Mouse (Mus musculus) inflammation-experienced regulatory T-cells, adult 6 months (primary cell): Measurements from ENCODE around the gene Mcemp1. TPM values are rescaled to one million over a fixed set of nuclear protein-coding genes. Genes with fewer than 3 reads are reported as not detected.
A peak's percentile ranks its signal among the peaks of the same experiment; 100 is the strongest.

Experiments
- ATAC-seq: one replicate; pipeline ENCODE4 v1.8.0; 2017
- polyA plus RNA-seq, 3 experiments: library from polyadenylated mRNA; unstranded; fragments of 100-300 nt; shearing (Covaris generic); gene quantifications; one replicate each; pipeline ENCODE4 v1.2.1; 2017

Mcemp1 gene
- polyA plus RNA-seq, 3 experiments from 2014 or later, result 0.48 TPM; not detected in 2

- ATAC-seq, result no peak
These were observed 9.1 kb downstream of the Mcemp1 start for GRCm38 (mm10) chr8:3674671-3675070.

DNA sequence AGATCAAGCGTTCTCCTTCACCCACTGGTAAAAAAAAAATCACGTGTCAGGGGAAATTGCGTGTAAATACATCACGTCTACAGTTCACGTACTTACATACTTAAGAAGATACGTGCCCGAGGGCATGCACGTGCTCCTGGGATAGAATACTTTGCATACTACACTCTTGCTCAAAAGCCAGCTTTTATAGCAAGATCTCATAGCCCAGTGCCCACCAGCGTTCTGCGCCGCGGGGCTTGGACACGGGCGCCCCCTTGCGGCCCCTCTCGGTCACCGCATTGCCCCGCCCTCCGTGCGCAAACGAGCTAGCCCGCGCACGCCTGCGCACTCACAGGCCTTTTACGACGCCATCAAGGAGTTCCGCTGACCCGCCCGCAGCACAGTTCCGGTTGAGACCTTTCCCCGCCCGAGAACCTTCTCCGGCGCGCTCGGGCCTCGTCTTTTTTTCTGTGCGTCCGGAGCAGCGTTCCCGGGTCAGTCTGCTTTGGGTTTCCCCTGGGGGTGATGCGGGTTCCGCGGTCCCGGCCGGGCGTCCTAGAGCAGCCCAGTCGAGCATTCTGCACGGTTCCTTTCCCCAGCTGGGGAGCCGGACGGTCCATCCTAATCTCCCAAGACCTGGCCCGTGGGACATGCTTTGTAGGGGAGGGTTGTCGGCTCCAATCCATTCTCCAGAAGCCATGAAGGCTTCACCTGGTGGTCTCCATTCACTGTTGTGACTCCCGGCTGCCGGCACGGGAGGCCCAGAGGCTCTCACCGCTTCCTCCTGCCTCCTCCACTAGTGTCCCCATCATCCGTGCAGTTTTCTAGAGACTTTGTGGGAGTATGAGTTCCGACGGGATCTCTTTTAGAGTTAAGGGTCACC lies 10.8 kb downstream of the Mcemp1 start, which contains the start of gene Trappc5:
Trappc5 (plus strand) TSS at position 169 of the 862 bp plus-strand sequence.
- peak; percentile 74 for ATAC-seq

DNA sequence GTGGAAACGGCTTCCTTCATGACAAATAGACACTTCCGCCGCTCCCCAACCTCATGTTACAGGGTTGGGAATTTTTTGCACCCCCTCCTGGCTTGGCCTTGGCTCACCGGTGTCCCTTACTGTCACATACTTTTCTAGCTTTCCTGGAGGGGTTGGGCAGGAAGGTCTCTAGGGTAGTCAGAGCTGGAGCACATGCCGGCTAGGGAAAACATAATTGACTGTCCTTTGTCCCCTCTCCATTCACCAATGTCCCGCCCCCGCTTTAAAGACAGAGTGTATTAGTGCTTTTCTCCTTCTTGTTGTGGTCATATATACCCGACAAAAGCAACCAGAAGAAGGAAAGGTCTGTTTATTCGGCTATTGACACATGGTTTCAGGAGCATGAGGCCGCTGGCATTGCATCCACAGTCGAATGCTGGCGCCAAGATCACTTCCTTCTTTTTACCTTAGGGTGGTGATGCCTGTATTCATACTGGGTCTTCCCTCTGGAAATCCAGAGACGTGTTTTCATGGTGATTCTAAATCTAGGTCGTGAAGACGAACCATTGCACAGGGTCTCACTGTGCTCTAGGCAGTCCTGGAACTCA lies 11.5 kb downstream of the Mcemp1 start:
- no peak for ATAC-seq

DNA sequence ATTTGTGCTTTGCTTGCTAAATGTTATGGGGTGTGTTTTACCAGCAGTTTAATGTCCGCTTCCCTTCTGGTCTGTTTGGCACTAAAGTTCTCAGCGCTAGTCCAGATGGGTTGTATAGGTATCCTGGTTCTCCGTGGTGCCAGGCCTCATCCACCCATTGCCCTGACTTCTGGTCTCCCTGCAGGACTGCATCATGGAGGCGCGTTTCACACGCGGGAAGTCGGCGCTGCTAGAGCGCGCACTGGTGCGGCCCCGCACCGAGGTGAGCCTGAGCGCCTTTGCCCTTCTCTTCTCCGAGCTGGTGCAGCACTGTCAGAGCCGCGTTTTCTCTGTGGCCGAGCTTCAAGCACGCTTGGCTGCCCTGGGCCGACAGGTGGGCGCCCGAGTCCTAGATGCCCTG lies 13.3 kb downstream of the Mcemp1 start:
- no peak for ATAC-seq

DNA sequence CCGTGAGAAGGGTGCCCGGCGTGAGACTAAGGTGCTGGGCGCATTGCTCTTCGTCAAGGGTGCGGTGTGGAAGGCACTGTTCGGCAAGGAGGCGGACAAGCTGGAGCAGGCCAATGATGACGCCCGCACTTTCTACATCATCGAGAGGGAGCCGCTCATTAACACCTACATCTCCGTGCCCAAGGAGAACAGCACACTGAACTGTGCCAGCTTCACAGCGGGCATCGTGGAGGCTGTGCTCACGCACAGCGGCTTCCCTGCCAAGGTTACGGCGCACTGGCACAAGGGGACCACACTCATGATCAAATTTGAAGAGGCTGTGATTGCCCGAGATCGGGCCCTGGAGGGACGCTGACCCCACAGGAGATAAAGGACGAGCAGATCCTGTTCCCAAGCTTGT lies 13.7 kb downstream of the Mcemp1 start:
- no peak for ATAC-seq

DNA sequence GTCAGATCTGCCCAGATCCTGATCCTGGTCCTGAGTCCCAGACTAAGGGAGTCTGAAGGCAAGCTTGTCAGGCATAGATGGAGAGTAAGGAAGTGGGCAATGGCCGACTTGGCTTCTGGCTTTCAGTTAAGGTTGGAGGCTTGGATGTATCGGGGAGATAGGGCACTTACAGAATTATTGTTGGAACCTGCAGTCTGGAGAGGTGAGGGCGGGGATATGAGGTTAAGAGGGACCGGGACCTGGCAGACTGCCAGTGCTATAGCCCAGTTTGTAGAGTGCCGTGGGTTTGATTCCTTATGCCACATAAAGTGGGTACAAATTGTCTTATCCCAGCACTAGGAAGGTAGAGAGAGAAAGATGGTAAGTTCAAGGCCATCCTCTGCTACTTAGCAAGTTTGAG lies 14.1 kb downstream of the Mcemp1 start:
- no peak for ATAC-seq

GRCm38 (mm10) chr8:3682435-3682834 lies 16.9 kb downstream of the Mcemp1 start:
- ATAC-seq, result no peak

DNA sequence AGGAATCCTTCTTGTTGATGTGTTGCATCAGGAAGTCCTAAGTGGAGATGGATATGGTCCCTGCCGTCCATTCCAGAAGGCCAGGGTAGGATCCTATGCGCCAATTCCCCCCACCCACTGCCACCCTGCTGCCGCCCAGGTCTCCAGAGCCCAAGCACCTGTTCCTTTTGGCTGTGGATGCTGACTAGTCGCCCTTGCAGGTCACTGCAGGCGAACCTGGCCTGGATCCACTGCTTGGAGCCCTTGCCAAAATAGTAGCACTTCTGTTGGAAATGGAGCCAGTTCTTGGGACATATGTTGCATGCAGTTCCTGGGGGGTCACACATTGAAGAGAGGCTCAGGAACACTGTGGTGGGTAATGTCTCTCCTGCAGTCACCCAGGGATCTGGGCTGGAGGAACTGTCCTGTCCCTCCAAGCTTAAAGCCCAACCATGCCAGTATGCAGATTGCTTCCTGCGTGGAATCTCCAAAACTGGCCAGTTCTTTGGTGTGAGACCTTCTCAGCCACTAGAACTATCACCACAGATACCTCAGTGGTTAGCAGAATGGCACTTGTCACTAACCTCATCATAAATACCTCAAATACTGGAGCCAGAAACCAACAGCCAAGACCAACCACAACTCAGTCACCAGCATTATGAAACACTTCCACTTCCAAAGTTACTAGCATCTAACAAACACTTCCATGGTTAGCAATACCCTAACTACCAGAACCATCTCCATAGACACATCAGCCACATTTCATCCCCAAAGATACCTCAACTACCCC lies 18.0 kb downstream of the Mcemp1 start:
- no peak for ATAC-seq

DNA sequence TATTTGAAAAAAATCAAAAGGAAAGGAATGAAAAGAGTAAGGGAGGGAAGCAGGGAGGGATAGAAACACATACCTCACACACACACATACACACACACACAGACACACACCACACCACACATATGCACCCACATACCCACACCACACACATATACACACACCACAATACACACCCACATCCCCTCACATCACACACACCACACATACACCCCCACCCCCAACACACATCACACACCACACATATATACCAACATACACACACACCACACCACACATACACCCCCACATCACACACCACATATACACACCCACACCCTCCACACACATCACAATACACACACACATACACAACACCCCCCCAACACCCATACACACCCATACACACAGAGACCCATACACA lies 19.0 kb downstream of the Mcemp1 start:
- no peak for ATAC-seq

- ATAC-seq, result no peak
These were observed 19.9 kb downstream of the Mcemp1 start for GRCm38 (mm10) chr8:3685422-3685821.

- no peak for ATAC-seq
These were observed 22.0 kb downstream of the Mcemp1 start for GRCm38 (mm10) chr8:3687537-3687936.

GRCm38 (mm10) chr8:3690774-3691173 lies 25.2 kb downstream of the Mcemp1 start:
- ATAC-seq, result no peak

GRCm38 (mm10) chr8:3694121-3694520 lies 28.6 kb downstream of the Mcemp1 start, which contains the start of gene Fcer2a:
Gene Fcer2a, minus strand, starts transcription at chr8:3694175.
- no peak for ATAC-seq

DNA sequence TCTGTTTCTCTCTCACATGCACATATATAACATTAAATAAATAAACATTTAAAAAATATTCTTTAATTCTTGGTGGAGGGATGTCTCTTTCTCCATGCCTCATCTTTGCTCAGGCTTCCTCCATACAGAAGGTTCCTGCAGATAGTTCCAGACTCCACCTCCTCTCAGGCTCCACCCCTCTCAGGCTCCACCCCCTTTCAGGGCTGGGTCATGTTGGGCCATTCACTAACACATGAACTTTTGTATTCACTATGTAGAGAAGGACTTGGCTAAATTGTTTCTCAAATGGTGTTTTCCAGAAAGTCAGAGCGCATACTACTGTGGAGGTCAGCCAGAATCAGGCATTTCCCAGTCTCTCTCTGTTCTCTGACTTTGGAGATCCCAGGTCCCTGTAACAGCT lies 35.9 kb downstream of the Mcemp1 start:
- no peak for ATAC-seq

- no peak for ATAC-seq
These were observed 40.2 kb downstream of the Mcemp1 start for GRCm38 (mm10) chr8:3705711-3706110.

DNA sequence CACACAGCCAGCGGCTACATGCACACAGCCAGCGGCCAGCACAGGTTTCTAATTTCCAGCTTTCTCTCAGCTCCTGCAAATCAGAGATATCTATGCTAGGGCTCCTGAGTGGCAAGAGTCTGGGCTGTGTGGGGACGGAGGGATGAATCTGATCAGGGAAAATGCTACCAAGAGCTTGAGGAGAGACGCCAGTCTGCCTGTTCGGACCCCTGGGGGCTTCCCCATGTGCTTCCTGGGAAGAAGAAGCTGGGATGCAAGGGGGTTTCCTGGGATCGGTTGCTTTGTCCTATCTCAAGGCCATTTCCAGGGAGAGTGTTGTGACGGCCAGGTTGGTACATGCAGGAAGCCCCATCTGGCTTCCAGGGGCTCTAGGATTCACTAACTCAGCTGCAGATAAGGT lies 42.1 kb downstream of the Mcemp1 start:
- no peak for ATAC-seq

DNA sequence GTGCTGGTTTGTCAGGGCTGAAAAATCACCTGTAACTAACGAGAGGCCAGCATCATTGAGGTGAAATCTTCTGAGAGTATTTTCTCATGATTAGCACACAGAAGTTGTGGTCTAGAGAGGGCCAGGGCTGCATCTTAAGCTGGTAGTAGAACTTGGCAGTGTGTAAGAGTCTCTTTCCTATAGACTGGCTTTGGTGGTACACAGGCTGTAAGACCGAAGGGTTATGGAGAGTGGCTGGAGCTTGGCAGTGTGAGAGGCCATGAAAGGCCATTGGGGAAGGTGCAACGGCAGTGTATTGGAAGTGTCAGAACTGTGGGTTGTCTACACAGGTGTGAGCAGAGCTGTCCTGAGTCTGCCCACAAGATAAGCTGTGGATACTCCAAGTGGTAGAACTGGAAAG lies 44.8 kb downstream of the Mcemp1 start:
- ATAC-seq, result no peak

GRCm38 (mm10) chr8:3711646-3712045 lies 46.1 kb downstream of the Mcemp1 start:
- ATAC-seq, result no peak

- no peak for ATAC-seq
These were observed 51.9 kb downstream of the Mcemp1 start for GRCm38 (mm10) chr8:3717321-3717954.

DNA sequence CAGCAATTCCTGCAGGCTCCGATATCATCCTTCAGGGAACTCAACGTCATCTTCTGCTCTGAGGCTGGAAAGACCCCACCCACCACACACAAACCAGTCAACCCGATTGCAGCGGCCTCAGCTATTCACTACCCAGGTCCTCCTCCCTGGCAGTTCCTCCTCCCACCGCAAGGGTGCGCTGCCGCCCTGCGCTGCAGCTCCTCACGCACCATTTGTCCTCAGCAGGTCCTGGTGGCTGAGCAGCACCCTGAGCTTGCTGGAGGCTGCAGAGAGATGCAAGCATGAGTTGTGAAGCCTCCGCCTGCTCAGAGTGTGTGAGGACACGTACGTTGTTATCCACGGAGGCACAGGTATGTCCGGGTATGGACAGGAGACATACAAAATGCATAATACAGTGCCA lies 53.0 kb downstream of the Mcemp1 start:
- no peak for ATAC-seq
